Mouse (Mus musculus) liver, adult 2 months (tissue): ENCODE data around the gene Hipk2. TPM values are rescaled to one million over a fixed set of nuclear protein-coding genes. Genes with fewer than 3 reads are reported as not detected.

ENCODE experiments used
- DNase-seq: peaks from one replicate; pipeline ENCODE4 v3.0.0-alpha.2; 2011; ENCODE audit warnings: low read depth, low spot score; ENCODE audit errors: extremely low read depth
- H3K27ac ChIP-seq: fragments of 200-500 bp; replicated peaks from 2 replicates; pipeline ENCODE4 v1.5.1; 2012; ENCODE audit warnings: low read depth, mild to moderate bottlenecking, control low read depth, inconsistent platforms, low read length; ENCODE audit not compliant: insufficient read depth
- H3K27me3 ChIP-seq: fragments of 200-500 bp; 2 replicates; pipeline ENCODE4 v1.6.1; 2012; ENCODE audit warnings: mild to moderate bottlenecking, moderate library complexity, low read length, inconsistent platforms; ENCODE audit not compliant: control insufficient read depth, insufficient read depth
- H3K36me3 ChIP-seq: fragments of 200-500 bp; 2 replicates; pipeline ENCODE4 v1.6.1; 2012; ENCODE audit warnings: low read length, inconsistent platforms; ENCODE audit not compliant: control insufficient read depth, insufficient read depth
- H3K4me1 ChIP-seq: fragments of 200-500 bp; 2 replicates; pipeline ENCODE4 v1.6.1; 2011; ENCODE audit warnings: low read length; ENCODE audit not compliant: control insufficient read depth, insufficient read depth
- H3K4me3 ChIP-seq: fragments of 200-500 bp; 2 replicates; pipeline ENCODE4 v1.5.1; 2011; ENCODE audit warnings: low read depth, mild to moderate bottlenecking, control low read depth, low read length, moderate library complexity; ENCODE audit not compliant: insufficient read depth
- H3K79me2 ChIP-seq: fragments of 200-500 bp; 2 replicates; pipeline ENCODE4 v1.6.1; 2012; ENCODE audit warnings: inconsistent platforms, mild to moderate bottlenecking, low read length, moderate library complexity; ENCODE audit not compliant: control insufficient read depth, insufficient read depth
- H3K9ac ChIP-seq: fragments of 200-500 bp; 2 replicates; pipeline ENCODE4 v1.6.1; 2012; ENCODE audit warnings: low read depth, mild to moderate bottlenecking, control low read depth, inconsistent platforms, low read length
- CTCF ChIP-seq: fragments of 200-500 bp; IDR thresholded peaks from 2 replicates; pipeline ENCODE4 v1.5.1; 2011; ENCODE audit warnings: low read depth, low read length, control low read depth
- POLR2A ChIP-seq: fragments of 200-500 bp; IDR thresholded peaks from 2 replicates; pipeline ENCODE4 v1.6.1; 2011; ENCODE audit warnings: low read length, control low read depth; ENCODE audit not compliant: insufficient read depth; ENCODE audit errors: extremely low read depth
- WGBS: fragments of 180-500 bp; shearing (Covaris S2); methylation state at CpG from one replicate; pipeline ENCODE4 v1.1.7; 2018; 5-methylcytosine and 5-hydroxymethylcytosine counted together
- polyA plus RNA-seq: library from polyadenylated mRNA; depleted of rRNA; stranded (reverse); fragments of >200 nt; gene quantifications from 2 replicates; pipeline ENCODE4 v1.2.3, GENCODE M21; 2012; rRNA removed
- total RNA-seq: library from RNA; depleted of rRNA; stranded (reverse); fragments of >200 nt; gene quantifications from 2 replicates; pipeline ENCODE4 v1.2.3, GENCODE M21; 2014; rRNA removed

The Hipk2 gene
- total and polyA plus RNA-seq, 2 experiments = 8.5 to 22.2 TPM

- WGBS = 82% methylated on average over 6 of the region's 6 CpGs
- no peak overlapping the region for H3K27ac ChIP-seq
- H3K9ac ChIP-seq = no peak overlapping the region
- H3K36me3 ChIP-seq = no peaks in the 10 kb centered on the region
- H3K79me2 ChIP-seq = no peaks in the 10 kb centered on the region
- TF ChIP-seq CTCF (peak; percentile 25; the same call in 1 of the 2 replicates), POLR2A (no peak)
- no peaks in the 10 kb centered on the region for H3K4me1 ChIP-seq
- H3K4me3 ChIP-seq = no peak overlapping the region
- 0 out of 2 replicates have a peak, but pooled peaks cover 3% of the 10 kb centered on the region for H3K27me3 ChIP-seq
- no peak for DNase-seq
These were observed 206.4 kb downstream of the Hipk2 start for GRCm38 (mm10) chr6:38669580-38669979.

- TF ChIP-seq CTCF = no peak
- no peak for TF ChIP-seq POLR2A
- Histone ChIP-seq H3K36me3 (no peaks in the 10 kb centered on the region), H3K4me1 (no peaks in the 10 kb centered on the region), H3K79me2 (no peaks in the 10 kb centered on the region), H3K27ac (no peak within 1 kb of the TSS), H3K27me3 (peaks cover 15% of the 10 kb centered on the region), H3K9ac (no peak within 1 kb of the TSS), H3K4me3 (no peak within 1 kb of the TSS; the same call in 1 of the 2 replicates)
- WGBS = 4% methylated on average over 66 of the region's 84 CpGs
- no peak for DNase-seq
These were observed 213.0 kb downstream of the Hipk2 start, which contains the start of gene Clec2l for GRCm38 (mm10) chr6:38662714-38663615. Gene Clec2l (plus strand): TSS chr6:38663069.

- peaks cover 15% of the 10 kb centered on the region for H3K27me3 ChIP-seq
These were observed 214.3 kb downstream of the Hipk2 start for GRCm38 (mm10) chr6:38661626-38662025.

GRCm38 (mm10) chr6:38650263-38650937, 225.6 kb downstream of the Hipk2 start:
- H3K27me3 ChIP-seq = no peaks in the 10 kb centered on the region; the same call in 1 of the 2 replicates

More at GRCm38 (mm10) chr6:38661626-38662025, 214.3 kb downstream of the Hipk2 start:
- no peak overlapping the region for H3K27ac ChIP-seq
- 79% methylated on average over 4 of the region's 4 CpGs for WGBS
- TF ChIP-seq CTCF = no peak
- TF ChIP-seq POLR2A = no peak
- no peak overlapping the region for H3K4me3 ChIP-seq
- DNase-seq = no peak
- no peaks in the 10 kb centered on the region for H3K36me3 ChIP-seq
- no peaks in the 10 kb centered on the region for H3K79me2 ChIP-seq
- no peak overlapping the region for H3K9ac ChIP-seq
- no peaks in the 10 kb centered on the region for H3K4me1 ChIP-seq

GRCm38 (mm10) chr6:38649545-38649944, 226.4 kb downstream of the Hipk2 start:
- Histone ChIP-seq H3K27ac (no peak overlapping the region), H3K36me3 (no peaks in the 10 kb centered on the region), H3K79me2 (no peaks in the 10 kb centered on the region), H3K27me3 (no peaks in the 10 kb centered on the region; the same call in 1 of the 2 replicates), H3K4me3 (no peak overlapping the region), H3K4me1 (no peaks in the 10 kb centered on the region), H3K9ac (no peak overlapping the region)
- no peak for DNase-seq
- TF ChIP-seq CTCF (peak; percentile 25; the same call in 1 of the 2 replicates), POLR2A (no peak)
- 80% methylated on average over 3 of the region's 3 CpGs for WGBS

More at GRCm38 (mm10) chr6:38650263-38650937, 225.6 kb downstream of the Hipk2 start:
- Histone ChIP-seq H3K4me1 (no peaks in the 10 kb centered on the region), H3K9ac (no peak overlapping the region), H3K4me3 (no peak overlapping the region), H3K79me2 (no peaks in the 10 kb centered on the region), H3K36me3 (no peaks in the 10 kb centered on the region), H3K27ac (no peak overlapping the region)
- no peak for TF ChIP-seq POLR2A
- TF ChIP-seq CTCF = peak; percentile 89
- DNase-seq = peak; percentile 39
- 37% methylated on average over 14 of the region's 14 CpGs for WGBS

Other genes with a start within 250 kb of the Hipk2 start
- gene Klrg2, start 238.9 kb downstream of the Hipk2 start, total RNA-seq = 0.07 TPM in 1 of 2 replicates, not detected in the other
- gene Klrg2, start 238.9 kb downstream of the Hipk2 start, polyA plus RNA-seq = not detected in 2 replicates
- not detected in 2 replicates for gene Clec2l, start 213.1 kb downstream of the Hipk2 start, total RNA-seq
- not detected in 2 replicates for gene Clec2l, start 213.1 kb downstream of the Hipk2 start, polyA plus RNA-seq
- 3.5 and 4.9 TPM in 2 replicates for gene Tbxas1, start 761 bp downstream of the Hipk2 start, total RNA-seq
- 0.61 and 1.1 TPM in 2 replicates for gene Tbxas1, start 761 bp downstream of the Hipk2 start, polyA plus RNA-seq
- gene Parp12, start 242.2 kb upstream of the Hipk2 start, total RNA-seq = 36.6 and 44.3 TPM in 2 replicates
- 25.8 and 30.5 TPM in 2 replicates for gene Parp12, start 242.2 kb upstream of the Hipk2 start, polyA plus RNA-seq